Mouse (Mus musculus): ENCODE results near the gene Tbc1d2.

GRCm38 (mm10) chr4:46591833-46592520 is 58.0 kb downstream of the Tbc1d2 start:
- TF ChIP-seq CTCF (IDR thresholded peaks at IDR 0.05; ENCODE audit: low read depth) (no peak), EP300 (IDR thresholded peaks at IDR 0.05; ENCODE audit: low read depth) (no peak)
